Comparison of ENCODE assay signal across 18 mouse cellular contexts in the genomic region with DNA sequence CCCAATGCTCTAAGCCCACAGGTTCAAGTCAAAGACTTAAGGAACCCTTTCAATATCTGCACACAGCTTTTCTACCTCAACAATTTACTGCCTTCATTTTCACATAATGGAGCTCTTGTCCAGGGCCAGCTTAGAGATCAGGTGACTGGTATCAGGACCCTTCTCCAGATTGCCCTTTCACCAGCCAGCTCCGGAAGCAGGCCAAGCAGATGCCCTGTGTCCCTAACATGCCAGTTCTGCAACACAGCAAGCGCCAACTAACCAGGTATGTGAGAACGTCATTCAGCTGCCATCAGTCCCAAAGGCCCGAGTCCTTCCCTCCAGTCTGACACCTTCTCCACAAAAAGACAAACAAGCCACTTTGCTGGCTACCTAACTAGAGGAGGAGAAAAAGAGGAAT. TPM values are rescaled to one million over a fixed set of nuclear protein-coding genes. Genes with fewer than 3 reads are reported as not detected.
A peak's percentile ranks its signal among the peaks of the same experiment; 100 is the strongest.
DNase-seq lines count a peak whose midpoint lies in the region; TF ChIP-seq lines count a peak whose summit lies in the region.
"Had no signal": no experiment of that assay in that cellular context is flagged by ENCODE, and none has a peak within 500 bp of the region (broad histone marks: within the 10 kb centered on the region; RNA-seq: fewer than 3 reads in every experiment).

No protein-coding gene starts in this region.

- no peak for TF ChIP-seq POLR2A in olfactory bulb, adult 2 months (IDR thresholded peaks at IDR 0.05; ENCODE audit: insufficient read depth, low read depth, low read length)

- 0 out of 2 replicates have a peak overlapping the region, but pooled peaks have one; percentile 10 for H3K27ac ChIP-seq in layer of hippocampus, adult 2 months
- peak overlapping the region; percentile 16 for H3K27ac ChIP-seq in olfactory bulb, adult 2 months (ENCODE audit: insufficient read depth, low read depth, low read length)
- H3K27ac ChIP-seq: embryonic facial prominence, embryonic 10.5 days; forebrain, embryonic 13.5 days; heart, embryonic 15.5 days; hindbrain, embryonic 12.5 days had no signal

- TF ChIP-seq CTCF in layer of hippocampus, adult 2 months (conservative IDR thresholded peaks at IDR 0.05) = no peak
- TF ChIP-seq CTCF in olfactory bulb, adult 2 months (IDR thresholded peaks at IDR 0.05; ENCODE audit: insufficient read depth, low read depth, low read length) = no peak

- no peak overlapping the region for H3K4me3 ChIP-seq in layer of hippocampus, adult 2 months
- H3K4me3 ChIP-seq in olfactory bulb, adult 2 months (ENCODE audit: insufficient read depth, low read depth, low read length) = no peak overlapping the region
- H3K4me3 ChIP-seq: embryonic facial prominence, embryonic 10.5 days; forebrain, embryonic 13.5 days; heart, embryonic 15.5 days; hindbrain, embryonic 12.5 days had no signal

- H3K4me1 ChIP-seq in olfactory bulb, adult 2 months (ENCODE audit: control insufficient read depth, insufficient read depth, low read length) = peaks cover 8% of the 10 kb centered on the region; the same call in 1 of the 2 replicates

- peak; percentile 37 to 38 for DNase-seq in cerebellum, postnatal 10 days
- DNase-seq in cerebellum, adult 8-10 months = no peak
- no peak for DNase-seq in layer of hippocampus, adult 2 months (ENCODE audit: low spot score in 2 of 2)
- DNase-seq in layer of hippocampus, postnatal 10 days (ENCODE audit: low spot score in 2 of 2) = no peak
- DNase-seq in adipocyte (ENCODE audit: low spot score) = peak; percentile 22
- DNase-seq in ovary, postnatal 36 days (ENCODE audit: low spot score) = no peak
- DNase-seq: adrenal gland, postnatal 10 days; B cell, adult 2 months; cerebellum, adult 11 months; cerebellum, adult 9-10 months; cerebellum, postnatal 36 days; forebrain, postnatal 0 days; gastrocnemius, postnatal 36 days had no signal

- WGBS in olfactory bulb, adult 2 months = 66% methylated on average over 4 of the region's 4 CpGs

RNA-seq across cellular contexts. Expression of gene Abca1, which starts 6.6 kb away (rescaled TPM):
- total RNA-seq in layer of hippocampus, adult 2 months (2021) = 10 to 100 TPM; 20.7 to 22.3 TPM
- 10 to 100 TPM; 38.2 to 40.5 TPM for total RNA-seq in layer of hippocampus, postnatal 10 days (2021)
- 44.5 and 149 TPM in 2 replicates for polyA plus RNA-seq in olfactory bulb, adult 2 months (2012; ENCODE audit: insufficient read depth, insufficient read length, low replicate concordance, missing spikeins)

Comparison
In these comparisons a context has a peak if more than half of its experiments do, and no peak if none do; other contexts are left out.
1. DNase-seq: peak in cerebellum, postnatal 10 days (2 of 2) and adipocyte (single experiment); none in cerebellum, adult 8-10 months (single experiment), layer of hippocampus, adult 2 months (0 of 2), layer of hippocampus, postnatal 10 days (0 of 2) and ovary, postnatal 36 days (single experiment).